Mouse (Mus musculus): ENCODE data around the gene Col5a3.

Gene Col5a3

DNA sequence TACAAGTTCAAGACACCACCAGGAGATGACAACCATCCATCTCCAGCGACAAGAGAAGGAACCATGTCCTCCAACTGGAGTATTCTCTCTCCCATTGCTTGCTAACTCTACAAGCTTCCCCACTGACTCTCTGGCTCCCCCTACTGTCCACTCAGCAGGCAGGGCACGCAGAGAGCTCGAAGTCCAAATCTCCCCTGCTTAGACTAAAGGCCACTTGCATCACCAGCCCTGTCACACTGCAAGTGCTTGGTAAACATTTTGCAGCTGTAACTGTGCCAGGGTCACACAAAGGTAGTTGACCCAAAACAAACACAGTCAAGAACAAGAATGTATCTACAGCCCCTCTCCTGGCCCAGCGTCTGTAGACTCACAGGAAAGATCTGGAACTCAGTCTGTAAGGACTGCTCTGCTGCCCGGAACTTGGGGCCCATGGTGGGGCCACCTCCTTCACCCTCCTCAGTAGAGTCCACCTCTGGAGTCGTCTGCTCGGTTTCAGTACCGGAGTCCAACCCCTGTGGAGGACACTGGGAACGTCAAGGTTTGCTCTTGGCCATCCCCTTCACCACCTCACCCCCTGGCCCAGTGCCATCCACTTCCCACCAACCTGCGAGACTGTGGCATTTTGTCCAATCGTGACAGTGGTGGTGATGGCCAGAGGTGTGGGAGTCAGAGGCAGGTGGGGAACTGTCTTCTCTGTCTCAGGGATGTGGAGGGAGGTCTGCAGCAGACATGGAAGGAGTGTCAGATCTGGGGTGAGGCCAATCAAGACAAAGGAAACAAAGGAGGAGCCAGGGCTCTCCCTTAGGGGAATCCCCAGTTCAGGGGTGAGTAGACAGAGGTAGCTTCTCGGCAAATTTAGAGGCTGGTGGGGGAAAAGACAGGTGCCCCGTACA, 10.4 kb downstream of the Col5a3 start:
- peak; percentile 11 for DNase-seq

DNA sequence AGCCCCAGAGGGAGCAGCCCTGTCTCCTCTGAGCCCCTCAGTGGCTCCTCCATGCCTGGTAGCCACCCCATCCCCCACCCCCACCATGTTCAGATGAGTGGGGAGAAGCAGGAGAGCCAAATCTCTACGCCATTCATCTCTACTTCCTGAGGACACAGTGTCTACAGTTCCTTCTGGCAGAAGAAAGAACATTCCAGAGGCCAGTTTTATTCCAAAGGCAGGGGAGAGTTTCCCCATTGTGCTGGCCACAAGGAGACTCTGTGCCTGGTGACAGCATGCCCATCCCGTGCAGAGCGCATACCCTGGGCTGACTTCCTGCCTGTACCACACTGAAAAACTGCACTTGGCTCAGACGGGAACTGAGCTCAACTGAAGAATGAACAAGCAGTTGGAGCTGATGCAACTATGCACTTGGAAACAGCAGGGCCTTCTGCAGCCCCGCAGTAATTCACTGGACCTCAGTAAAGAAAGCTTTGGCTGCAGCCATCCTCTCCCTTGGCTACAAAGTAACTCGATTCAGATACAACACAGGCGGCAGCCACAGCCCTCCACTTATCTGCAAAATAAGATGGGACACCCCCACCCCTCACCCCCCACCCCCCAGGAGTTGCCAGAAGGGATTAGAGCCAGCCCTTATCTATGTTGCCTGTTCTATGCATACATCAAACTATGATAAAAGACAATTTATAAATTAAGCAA, 20.6 kb downstream of the Col5a3 start:
- peak; percentile 42 for DNase-seq

DNA sequence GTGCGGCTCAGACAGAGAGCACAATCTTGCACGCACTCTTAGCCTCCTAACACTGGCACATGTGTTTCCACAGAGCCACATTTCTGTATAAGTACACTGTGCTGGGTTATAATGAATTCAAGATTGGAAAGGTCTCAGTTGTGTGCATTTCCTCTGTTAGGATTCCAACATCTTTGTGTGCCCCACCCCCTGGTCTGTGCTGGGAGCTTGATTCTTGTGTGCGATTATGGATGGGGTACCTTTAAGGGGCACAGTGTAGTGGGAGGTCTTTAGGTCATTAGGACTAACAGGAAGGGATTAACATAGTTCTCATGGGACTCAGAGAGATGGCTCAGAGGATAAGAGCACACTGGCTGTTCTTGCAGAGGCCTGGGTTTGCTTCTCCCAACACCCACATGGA, 24.5 kb downstream of the Col5a3 start:
- no peak for DNase-seq

DNA sequence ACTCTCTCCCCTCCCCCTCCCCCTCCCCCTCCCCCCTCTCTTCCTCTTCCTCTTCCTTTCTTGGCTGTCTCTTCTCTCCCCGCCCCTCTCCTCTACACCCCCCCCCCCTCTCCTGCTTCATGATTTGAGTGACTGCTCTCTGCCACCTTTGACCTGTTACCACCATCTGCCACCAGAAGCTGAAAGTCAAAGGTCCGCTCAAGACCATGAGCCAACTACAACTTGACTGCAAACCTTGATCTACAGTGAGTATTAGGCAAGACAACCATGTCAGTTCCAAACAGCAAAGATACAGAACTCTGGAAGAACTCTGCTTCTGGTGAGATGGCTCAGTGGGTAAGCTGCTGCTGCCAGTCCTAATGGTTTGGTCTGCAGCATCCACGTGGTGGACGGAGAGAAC, 25.2 kb downstream of the Col5a3 start:
- no peak for DNase-seq

DNA sequence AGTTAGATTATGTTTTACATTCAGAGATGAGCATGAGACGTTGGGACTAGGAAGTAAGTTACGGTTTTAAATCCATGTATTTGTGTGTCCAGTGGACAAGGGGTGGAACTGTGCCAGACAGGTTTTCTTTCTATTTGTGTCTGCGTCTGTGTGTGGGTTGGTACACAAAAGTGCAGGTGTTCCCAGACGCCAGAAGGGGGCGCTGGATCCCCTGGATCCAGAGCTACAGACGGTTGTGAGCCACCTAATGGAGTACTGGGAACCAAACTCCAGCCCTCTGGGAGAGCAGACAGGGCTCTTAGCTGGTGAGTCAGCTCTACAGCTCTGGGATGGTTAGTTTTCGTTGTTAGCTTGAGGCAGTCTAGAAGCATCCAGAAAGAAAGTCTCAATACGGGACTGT, 26.9 kb downstream of the Col5a3 start:
- DNase-seq, result no peak

DNA sequence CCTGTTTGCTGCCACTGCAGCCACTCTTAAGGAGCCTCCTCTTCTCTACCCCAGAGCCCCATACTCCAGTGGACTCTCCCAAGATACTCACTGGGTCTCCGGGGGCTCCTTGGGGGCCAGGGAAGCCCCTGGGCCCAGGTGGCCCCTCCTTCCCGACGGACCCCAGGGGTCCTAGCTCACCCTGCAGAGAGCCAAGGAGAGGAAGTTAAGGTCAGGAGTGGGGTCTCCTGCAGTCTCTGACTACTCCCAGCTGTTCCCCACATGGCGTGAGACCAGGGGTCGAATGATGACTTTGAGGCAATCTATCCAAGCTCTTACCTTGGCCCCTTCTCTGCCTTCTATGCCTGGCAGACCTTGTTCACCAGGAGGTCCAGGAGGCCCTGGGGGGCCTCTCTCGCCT, 29.8 kb downstream of the Col5a3 start:
- DNase-seq, result no peak

DNA sequence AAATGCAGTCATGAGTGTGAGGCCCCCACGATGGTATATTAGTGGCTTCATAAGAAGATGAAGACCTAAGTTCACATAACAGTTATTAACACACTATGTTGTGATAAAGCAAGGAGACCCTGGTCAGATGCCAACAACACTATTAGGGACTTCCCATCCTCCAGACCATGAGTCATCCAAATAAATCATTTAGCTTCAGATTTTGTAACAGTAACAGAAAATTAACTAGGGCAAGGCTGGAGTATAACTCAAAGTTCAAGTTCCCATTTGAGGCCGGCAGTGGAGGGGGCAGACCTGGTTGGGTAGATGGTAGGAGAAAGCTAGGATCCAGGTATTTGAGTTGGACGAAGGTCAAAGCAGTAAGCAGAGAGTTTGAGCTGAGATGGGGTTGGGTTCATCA, 33.6 kb downstream of the Col5a3 start:
- no peak for DNase-seq

DNA sequence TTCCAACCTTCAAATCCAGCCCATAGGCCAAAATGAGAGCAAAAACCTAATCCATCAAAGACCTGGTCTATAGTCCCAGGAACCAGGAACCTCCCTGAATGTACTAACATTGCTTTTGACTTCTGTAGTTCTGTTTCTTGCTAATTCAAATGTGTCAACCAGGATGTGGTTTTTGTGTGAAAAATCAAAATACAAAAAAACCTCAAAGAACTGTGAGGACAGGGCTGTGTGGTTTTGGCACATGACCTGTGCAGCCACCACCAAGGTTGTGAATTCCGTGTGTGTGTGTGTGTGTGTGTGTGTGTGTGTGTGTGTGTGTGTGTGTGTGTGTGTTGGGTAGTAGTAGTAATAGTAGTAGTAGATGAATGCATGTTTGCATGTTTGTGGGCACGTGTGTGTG, 49.6 kb downstream of the Col5a3 start:
- DNase-seq, result no peak

DNA sequence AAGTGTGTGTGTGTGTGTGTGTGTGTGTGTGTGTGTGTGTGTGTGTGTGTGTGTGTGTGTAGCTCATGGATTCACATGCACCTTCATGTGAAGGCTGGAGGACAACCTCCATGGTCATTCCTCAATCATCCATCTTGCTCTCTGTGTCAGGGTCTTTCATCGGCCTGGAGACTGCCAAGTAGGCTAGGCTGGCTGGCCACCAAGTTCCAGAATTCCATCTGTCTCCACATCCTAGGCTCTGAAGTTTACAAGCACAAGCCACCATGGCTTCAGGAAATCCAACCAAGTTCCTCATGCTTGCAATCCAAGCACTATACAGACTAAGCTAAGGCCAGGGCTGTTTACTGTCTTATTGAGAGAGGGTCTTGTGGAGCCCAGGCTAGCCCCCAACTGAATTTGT, 51.8 kb downstream of the Col5a3 start:
- no peak for DNase-seq

DNA sequence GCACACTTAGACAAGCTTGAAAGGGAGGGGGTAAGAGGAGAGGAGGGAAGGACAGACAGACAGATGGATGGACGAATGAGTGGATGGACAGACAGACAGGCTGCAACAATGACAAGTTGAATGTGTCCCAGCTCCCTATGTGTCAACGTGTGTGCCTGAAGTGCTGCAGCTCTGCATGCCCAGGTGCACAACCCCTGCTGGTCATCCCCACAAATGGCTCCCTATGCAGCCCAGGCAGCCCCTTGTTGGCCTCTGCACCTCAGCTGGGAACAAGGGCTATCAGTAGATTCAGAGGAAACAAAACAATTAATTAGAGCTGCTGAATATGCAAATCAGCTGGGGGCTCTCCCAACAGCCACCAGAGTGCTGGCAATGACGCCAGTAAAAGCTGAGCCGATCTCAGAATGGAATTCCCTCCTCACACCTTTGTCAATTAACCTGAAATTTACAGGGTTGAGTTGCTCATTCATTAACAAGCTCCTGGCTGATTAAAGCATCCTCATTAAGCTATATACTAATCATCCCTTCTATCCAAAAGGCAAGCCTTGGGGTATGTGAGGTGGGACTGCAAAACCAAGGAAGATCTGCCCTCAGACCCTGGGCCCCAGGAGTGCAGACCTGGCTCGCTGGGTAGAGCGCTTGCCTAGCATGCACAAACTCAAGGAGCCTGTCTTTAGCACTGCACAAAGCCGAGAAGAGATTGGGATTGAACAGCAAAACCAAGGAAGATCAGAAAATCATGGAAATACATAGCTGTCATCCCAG, 52.5 kb downstream of the Col5a3 start:
- DNase-seq, result no peak

DNA sequence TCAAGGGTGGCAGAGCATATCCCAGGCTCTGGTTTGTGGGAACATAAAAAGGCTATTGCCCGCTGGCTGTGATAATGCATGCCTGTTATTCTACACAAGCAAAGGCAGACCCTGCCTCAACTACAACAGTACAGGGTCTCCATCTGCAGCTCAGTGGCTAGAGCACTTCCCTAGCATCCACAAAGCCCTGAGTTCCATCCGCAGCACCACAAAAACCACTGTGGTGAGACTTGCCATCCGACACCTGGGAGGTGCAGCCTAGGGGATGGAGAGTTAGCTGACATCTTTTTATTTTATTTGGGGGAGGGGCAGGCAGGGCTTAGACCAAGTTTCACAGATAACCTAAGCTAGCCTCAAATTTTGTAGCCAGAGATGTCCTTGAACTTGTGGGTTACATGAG, 53.5 kb downstream of the Col5a3 start:
- DNase-seq, result no peak

DNA sequence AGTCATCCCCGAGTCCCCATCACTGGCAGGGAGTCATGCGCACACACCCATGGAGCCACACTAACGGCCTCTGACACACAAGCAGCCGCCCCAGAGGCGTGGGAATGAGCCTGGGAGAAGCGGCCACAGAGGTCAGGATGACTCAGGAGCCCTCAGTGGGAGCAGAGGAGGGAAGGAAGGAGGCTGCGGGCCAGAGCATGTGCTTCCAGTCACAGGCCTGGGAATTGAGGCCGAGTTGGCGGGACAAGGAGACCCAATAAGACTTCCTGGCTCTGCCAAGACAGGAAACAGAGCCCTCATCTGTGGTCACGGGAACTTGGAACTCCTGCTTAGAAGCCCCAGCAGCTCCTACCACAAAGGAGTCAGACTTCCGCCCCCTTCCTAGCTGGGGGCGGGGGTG, 54.1 kb downstream of the Col5a3 start:
- DNase-seq, result no peak

DNA sequence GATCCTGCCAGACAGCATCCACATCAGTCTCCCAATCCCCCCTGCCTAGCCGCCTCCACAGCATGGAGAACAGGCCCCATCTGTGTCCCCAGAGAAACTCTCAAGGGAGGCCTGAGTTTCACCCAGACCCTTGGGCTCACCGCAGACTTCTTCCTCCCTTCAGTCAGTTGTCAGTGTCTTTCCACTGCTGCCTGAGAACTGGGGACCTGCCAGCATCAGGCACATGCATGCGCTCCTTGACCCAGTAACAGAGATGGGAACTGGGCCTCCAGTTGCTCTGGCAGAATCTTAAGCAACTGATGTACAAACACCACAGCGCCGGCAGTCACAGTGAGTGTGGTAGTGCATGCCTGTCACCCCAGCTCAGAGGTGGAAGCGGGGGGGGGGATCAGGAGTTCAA, 56.0 kb downstream of the Col5a3 start:
- DNase-seq, result no peak

DNA sequence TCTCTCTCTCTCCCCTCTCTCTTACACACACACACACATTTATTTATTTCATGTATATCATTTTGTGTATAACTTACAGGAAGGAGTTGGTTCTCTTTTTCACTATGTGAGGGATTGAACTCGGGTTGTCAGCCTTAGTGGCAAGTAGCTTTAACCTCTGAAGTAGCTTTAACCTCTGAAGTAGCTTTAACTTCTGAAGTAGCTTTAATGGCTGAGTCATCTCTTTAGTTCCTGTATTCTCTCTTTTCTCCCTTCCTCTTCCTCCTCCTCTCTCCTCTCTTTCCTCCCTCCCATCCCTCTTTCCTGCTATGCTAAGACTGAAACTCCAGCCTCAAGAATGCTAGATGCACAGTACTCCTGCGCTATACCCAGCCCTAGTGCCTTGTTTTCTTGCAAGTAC, 56.6 kb downstream of the Col5a3 start:
- DNase-seq, result no peak

DNA sequence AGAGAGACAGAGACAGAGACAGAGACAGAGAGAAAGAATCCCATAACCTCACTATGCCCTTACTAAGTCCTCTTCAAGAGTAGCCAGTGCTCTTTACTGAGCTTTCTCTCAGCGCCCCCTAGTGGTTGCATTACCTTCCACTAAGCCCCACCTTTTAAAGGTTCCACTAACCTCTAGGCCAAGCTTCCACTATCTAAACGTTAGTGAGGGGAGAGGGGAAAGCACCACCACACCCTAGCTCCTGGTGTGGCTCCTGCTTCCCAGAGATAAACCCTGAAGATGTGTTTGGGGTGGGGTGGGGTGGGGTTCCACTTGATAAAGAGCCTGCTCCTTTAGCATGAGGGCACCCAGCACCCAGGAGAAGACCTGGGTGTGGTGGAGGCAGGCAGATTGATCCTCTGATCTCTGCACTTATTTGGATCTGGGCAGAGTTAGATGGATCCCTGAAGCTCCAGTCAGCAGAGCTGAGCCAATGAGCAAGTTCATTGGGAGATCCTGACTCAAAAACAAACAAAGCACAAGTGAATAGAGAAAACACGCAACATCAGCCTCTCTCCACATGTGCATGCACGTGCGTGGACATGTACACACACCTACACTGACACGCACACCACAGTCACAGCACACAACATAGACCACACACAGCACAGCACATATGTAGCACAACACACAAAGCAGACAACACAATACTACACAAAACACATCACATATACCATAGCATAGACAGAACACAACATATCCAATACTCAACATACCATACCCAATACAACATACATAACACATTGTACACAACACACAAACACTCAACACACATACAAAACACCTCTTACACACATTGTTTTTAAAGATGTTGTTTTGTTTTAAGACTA, 57.5 kb downstream of the Col5a3 start:
- DNase-seq, result peak; percentile 43

DNA sequence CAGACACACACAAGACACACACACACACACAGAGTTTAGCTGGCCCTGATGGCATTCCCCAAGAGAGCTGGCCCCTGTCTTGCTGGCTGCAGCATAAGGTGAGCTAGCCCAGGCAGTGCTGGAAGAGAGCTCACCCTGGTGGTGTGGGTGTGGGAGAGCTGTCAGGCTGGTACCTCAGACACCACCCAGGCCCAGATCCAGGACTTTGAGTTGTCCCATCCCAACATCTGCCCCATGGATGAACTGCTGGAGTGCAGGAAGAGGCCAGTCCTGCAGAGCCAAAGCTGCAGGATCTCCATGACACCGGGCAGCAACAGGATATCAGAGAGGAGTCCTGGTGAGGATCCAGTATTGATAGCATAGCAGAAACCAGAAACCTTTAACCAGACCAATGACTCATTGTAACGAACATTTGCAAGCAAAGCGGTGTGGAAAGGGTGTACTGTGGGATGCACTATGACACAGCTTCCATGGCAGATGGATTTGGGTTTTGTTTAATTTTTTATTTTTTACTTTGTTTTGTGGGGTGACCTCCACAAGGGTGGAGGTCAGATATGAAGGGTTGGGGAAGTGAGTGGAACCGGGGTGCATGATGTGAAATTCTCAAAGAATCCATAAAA, 58.7 kb downstream of the Col5a3 start:
- no peak for DNase-seq

DNA sequence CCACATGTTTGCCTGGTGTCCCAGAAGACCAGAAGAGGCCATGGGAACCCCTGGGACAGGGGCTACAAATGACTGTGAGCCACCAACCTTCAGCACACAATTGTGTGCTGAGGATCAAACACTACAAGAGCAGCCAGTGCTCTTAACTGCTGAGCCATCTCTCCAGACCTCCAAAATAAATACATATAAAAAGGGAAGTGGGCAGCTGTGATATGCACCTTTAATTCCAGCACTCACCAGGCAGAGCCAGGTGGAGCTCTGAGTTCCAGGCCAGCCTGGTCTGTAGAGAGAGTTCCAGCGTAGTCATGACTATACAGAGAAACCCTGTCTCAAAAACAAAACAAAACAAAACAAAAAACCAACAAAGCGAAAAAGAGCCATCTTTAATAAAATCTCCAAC, 60.5 kb downstream of the Col5a3 start:
- DNase-seq, result no peak

DNA sequence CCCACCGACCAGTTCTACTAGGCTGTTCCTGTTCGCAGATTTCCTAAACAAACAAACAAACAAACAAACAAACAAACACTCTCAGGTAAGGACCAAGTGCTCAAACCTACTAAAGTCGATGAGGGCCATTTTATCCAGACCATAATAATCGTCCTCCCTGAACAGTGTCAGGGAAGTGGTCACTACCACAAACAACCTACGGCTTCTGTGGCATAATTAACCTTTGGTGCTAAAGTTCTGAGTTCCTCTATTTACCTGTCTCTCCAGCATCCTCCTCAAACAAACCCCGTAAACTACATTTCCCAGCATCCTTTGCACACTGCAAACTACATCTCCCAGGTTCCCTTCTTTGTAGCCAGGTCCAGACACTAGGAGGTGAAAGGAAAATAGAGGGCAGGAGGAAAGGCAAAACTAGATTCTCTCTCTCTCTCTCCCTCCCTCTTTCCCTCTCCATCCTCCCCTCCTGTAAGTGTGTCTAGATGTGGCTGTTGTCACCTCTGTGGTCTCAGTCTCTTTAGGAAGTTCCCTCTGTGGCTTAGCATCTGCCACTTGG, 63.3 kb downstream of the Col5a3 start:
- DNase-seq, result peak; percentile 21

DNA sequence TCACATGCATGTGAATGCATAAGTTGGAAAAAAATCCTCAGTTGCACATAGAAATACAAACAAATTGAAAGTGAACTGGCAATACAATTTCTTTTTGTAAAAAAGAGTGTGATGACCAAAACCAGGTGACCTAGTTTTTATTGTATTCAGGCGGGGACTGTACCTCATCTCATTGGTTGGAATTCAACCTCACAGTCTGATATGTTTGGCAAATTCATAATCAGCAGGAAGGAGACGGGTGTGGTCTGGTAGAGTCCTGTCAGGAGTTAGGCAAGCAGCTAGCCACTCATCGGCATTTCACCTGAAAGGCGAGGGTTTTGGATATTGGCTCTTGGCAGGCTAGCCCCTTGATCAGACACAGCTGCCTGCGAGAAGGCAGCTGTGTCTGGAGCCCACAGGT, 65.7 kb downstream of the Col5a3 start:
- DNase-seq, result no peak

DNA sequence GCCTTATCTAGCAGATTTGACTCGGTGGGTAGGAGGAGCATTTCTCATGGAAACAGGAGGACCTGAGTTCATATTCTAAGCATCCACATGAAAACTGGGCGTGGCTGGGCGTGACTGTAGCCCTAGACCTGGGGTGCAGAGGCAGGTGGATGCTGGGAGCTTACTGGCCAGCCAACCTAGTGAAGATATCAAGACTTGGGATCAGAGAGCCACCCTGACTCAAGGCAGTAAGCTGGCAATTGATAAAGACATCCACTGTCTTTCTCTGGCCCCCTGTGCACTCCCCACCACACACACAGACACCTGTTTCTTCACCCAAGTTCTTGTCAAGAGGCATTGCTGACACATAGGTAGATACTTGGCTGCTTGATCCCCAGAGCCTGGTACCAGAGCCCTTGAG, 66.3 kb downstream of the Col5a3 start:
- no peak for DNase-seq

DNA sequence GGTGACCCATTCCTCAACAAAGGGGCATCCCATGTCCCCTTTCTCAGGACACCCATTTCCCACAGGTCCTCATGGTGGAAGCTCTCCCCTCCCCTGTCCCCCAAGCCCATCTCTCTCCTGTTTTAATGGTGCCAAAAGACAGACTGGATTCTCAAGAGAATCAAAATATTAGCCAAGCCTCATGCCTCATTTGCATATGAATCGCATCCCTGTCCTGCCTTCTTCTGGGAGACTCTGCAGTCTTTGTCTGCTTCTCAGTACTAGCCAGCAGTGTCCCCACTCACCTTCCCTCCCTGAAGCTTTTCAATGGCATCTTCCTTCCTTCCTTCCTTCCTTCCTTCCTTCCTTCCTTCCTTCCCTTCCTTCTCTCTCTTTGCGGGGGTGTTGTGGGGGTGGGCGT, 67.2 kb downstream of the Col5a3 start:
- no peak for DNase-seq
